Mouse (Mus musculus) erythroblast, embryonic 14.5 days (primary cell): ENCODE results near the gene Cib2. TPM values are rescaled to one million over a fixed set of nuclear protein-coding genes. Genes with fewer than 3 reads are reported as not detected.

Source experiments
- H3K27me3 ChIP-seq: 2 replicates; pipeline ENCODE4 v1.6.1; 2012; ENCODE audit warnings: inconsistent platforms; ENCODE audit not compliant: control insufficient read depth
- H3K36me3 ChIP-seq: 2 replicates; pipeline ENCODE4 v1.6.1; 2012; ENCODE audit warnings: mild to moderate bottlenecking, inconsistent platforms; ENCODE audit not compliant: control insufficient read depth
- H3K4me1 ChIP-seq: 2 replicates; pipeline ENCODE4 v1.6.1; 2012; ENCODE audit warnings: inconsistent platforms; ENCODE audit not compliant: control insufficient read depth
- H3K4me3 ChIP-seq: replicated peaks from 2 replicates; pipeline ENCODE3; 2012; ENCODE audit warnings: moderate library complexity, mild to moderate bottlenecking, inconsistent platforms
- H3K9me3 ChIP-seq: 2 replicates; pipeline ENCODE4 v1.6.1; 2012; ENCODE audit warnings: low read length, inconsistent platforms, mixed read lengths; ENCODE audit not compliant: control insufficient read depth
- GATA1 ChIP-seq: IDR thresholded peaks from 2 replicates; pipeline ENCODE4 v1.6.1; 2012; ENCODE audit warnings: low read length, inconsistent platforms, mixed read lengths
- TAL1 ChIP-seq: IDR thresholded peaks from 3 replicates; pipeline ENCODE4 v1.6.1; 2012; ENCODE audit warnings: low read length, inconsistent platforms, mixed read lengths
- polyA plus RNA-seq: library from polyadenylated mRNA; stranded (reverse); fragments of >175 nt; gene quantifications from 2 replicates; pipeline ENCODE4 v1.2.3, GENCODE M21; 2012

Gene Cib2
- polyA plus RNA-seq, 1 experiment: 0.04 TPM

GRCm38 (mm10) chr9:54552409-54552808, 7.6 kb downstream of the Cib2 start:
- H3K36me3 ChIP-seq: no peaks in the 10 kb centered on the region
- H3K4me3 ChIP-seq: no peak overlapping the region
- TF ChIP-seq TAL1: no peak
- no peak for TF ChIP-seq GATA1

GRCm38 (mm10) chr9:54549433-54549832, 10.6 kb downstream of the Cib2 start:
- H3K36me3 ChIP-seq: no peaks in the 10 kb centered on the region
- H3K9me3 ChIP-seq: no peaks in the 10 kb centered on the region
- H3K4me1 ChIP-seq: peaks cover 3% of the 10 kb centered on the region; the same call in 1 of the 2 replicates
- no peak overlapping the region for H3K4me3 ChIP-seq
- TF ChIP-seq TAL1 (no peak), GATA1 (no peak)
- H3K27me3 ChIP-seq: no peaks in the 10 kb centered on the region

More at GRCm38 (mm10) chr9:54552409-54552808, 7.6 kb downstream of the Cib2 start:
- Histone ChIP-seq H3K27me3 (no peaks in the 10 kb centered on the region), H3K4me1 (peaks cover 3% of the 10 kb centered on the region; the same call in 1 of the 2 replicates), H3K9me3 (no peaks in the 10 kb centered on the region)

- H3K4me3 ChIP-seq: no peak overlapping the region
- no peaks in the 10 kb centered on the region for H3K36me3 ChIP-seq
- no peak for TF ChIP-seq GATA1
- TF ChIP-seq TAL1: no peak
- H3K9me3 ChIP-seq: no peaks in the 10 kb centered on the region
- H3K4me1 ChIP-seq: peaks cover 1% of the 10 kb centered on the region; the same call in 1 of the 2 replicates
- H3K27me3 ChIP-seq: no peaks in the 10 kb centered on the region
Measured at GRCm38 (mm10) chr9:54547536-54547935, 12.5 kb downstream of the Cib2 start.

- Histone ChIP-seq H3K9me3 (no peaks in the 10 kb centered on the region), H3K4me3 (no peak overlapping the region), H3K36me3 (no peaks in the 10 kb centered on the region), H3K27me3 (no peaks in the 10 kb centered on the region), H3K4me1 (no peaks in the 10 kb centered on the region)
- TF ChIP-seq TAL1 (no peak), GATA1 (no peak)
Measured at GRCm38 (mm10) chr9:54544954-54545315, 15.1 kb downstream of the Cib2 start.

GRCm38 (mm10) chr9:54544212-54544953, 15.6 kb downstream of the Cib2 start:
- no peaks in the 10 kb centered on the region for H3K4me1 ChIP-seq
- no peaks in the 10 kb centered on the region for H3K9me3 ChIP-seq
- TF ChIP-seq GATA1 (no peak), TAL1 (no peak)
- H3K27me3 ChIP-seq: no peaks in the 10 kb centered on the region
- no peaks in the 10 kb centered on the region for H3K36me3 ChIP-seq
- H3K4me3 ChIP-seq: no peak overlapping the region

GRCm38 (mm10) chr9:54540801-54541200, 19.2 kb downstream of the Cib2 start:
- Histone ChIP-seq H3K36me3 (no peaks in the 10 kb centered on the region), H3K4me3 (no peak overlapping the region), H3K27me3 (no peaks in the 10 kb centered on the region), H3K4me1 (no peaks in the 10 kb centered on the region), H3K9me3 (no peaks in the 10 kb centered on the region)
- no peak for TF ChIP-seq TAL1
- TF ChIP-seq GATA1: no peak

GRCm38 (mm10) chr9:54538684-54539083, 21.3 kb downstream of the Cib2 start, which contains the start of gene Sh2d7:
Gene Sh2d7 (plus strand): TSS chr9:54538984.
- no peak within 1 kb of the TSS for H3K4me3 ChIP-seq
- H3K9me3 ChIP-seq: no peaks in the 10 kb centered on the region
- H3K36me3 ChIP-seq: no peaks in the 10 kb centered on the region
- TF ChIP-seq GATA1 (no peak), TAL1 (no peak)
- H3K27me3 ChIP-seq: no peaks in the 10 kb centered on the region
- H3K4me1 ChIP-seq: no peaks in the 10 kb centered on the region

- Histone ChIP-seq H3K27me3 (no peaks in the 10 kb centered on the region), H3K9me3 (no peaks in the 10 kb centered on the region), H3K36me3 (no peaks in the 10 kb centered on the region), H3K4me3 (no peak overlapping the region), H3K4me1 (no peaks in the 10 kb centered on the region)
- TF ChIP-seq TAL1: no peak
- TF ChIP-seq GATA1: no peak
Measured at GRCm38 (mm10) chr9:54538244-54538643, 21.8 kb downstream of the Cib2 start.

- H3K36me3 ChIP-seq: no peaks in the 10 kb centered on the region
- no peak overlapping the region for H3K4me3 ChIP-seq
- H3K27me3 ChIP-seq: no peaks in the 10 kb centered on the region
- no peaks in the 10 kb centered on the region for H3K4me1 ChIP-seq
- H3K9me3 ChIP-seq: no peaks in the 10 kb centered on the region
- TF ChIP-seq TAL1: no peak
- no peak for TF ChIP-seq GATA1
Measured at GRCm38 (mm10) chr9:54537480-54537879, 22.5 kb downstream of the Cib2 start.

GRCm38 (mm10) chr9:54537030-54537429, 23.0 kb downstream of the Cib2 start:
- Histone ChIP-seq H3K4me1 (no peaks in the 10 kb centered on the region), H3K27me3 (no peaks in the 10 kb centered on the region), H3K36me3 (no peaks in the 10 kb centered on the region), H3K9me3 (no peaks in the 10 kb centered on the region), H3K4me3 (no peak overlapping the region)
- no peak for TF ChIP-seq GATA1
- no peak for TF ChIP-seq TAL1
